Mouse (Mus musculus) intestine, embryonic 16.5 days (tissue): Measurements from ENCODE around the gene Fbxl21. TPM values are rescaled to one million over a fixed set of nuclear protein-coding genes. Genes with fewer than 3 reads are reported as not detected.
A peak's percentile ranks its signal among the peaks of the same experiment; 100 is the strongest.

Experiments used
- ATAC-seq: fragments of 200-750 bp; cut with Nextera tagmentation; 2 replicates; pipeline ENCODE4 v1.8.0; 2017; ENCODE audit warnings: moderate TSS enrichment, moderate library complexity
- H3K27ac ChIP-seq: fragments of 300-500 bp; sonication (generic); 2 replicates; pipeline ENCODE4 v1.5.1; 2014; ENCODE audit warnings: mild to moderate bottlenecking, low read length
- H3K27me3 ChIP-seq: fragments of 300-500 bp; sonication (generic); replicated peaks from 2 replicates; pipeline ENCODE4 v1.6.1; 2014; ENCODE audit warnings: low read length, control low read depth, mixed read lengths; ENCODE audit not compliant: control insufficient read depth, insufficient read depth
- H3K36me3 ChIP-seq: fragments of 300-500 bp; sonication (generic); 2 replicates; pipeline ENCODE4 v1.6.1; 2014; ENCODE audit warnings: low read length, control low read depth; ENCODE audit not compliant: control insufficient read depth, insufficient read depth
- H3K4me1 ChIP-seq: fragments of 300-500 bp; sonication (generic); 2 replicates; pipeline ENCODE4 v1.6.1; 2014; ENCODE audit warnings: low read length, control low read depth, mixed read lengths; ENCODE audit not compliant: control insufficient read depth, insufficient read depth
- H3K4me2 ChIP-seq: fragments of 300-500 bp; sonication (generic); 2 replicates; pipeline ENCODE4 v1.6.1; 2014; ENCODE audit warnings: low read depth, low read length, control low read depth
- H3K4me3 ChIP-seq: fragments of 300-500 bp; sonication (generic); 2 replicates; pipeline ENCODE4 v1.5.1; 2014; ENCODE audit warnings: mild to moderate bottlenecking, low read length
- H3K9ac ChIP-seq: fragments of 300-500 bp; sonication (generic); 2 replicates; pipeline ENCODE4 v1.6.1; 2014; ENCODE audit warnings: low read depth, low read length
- H3K9me3 ChIP-seq: fragments of 300-500 bp; sonication (generic); 2 replicates; pipeline ENCODE4 v1.6.1; 2016; ENCODE audit warnings: low read length, control low read depth; ENCODE audit not compliant: control insufficient read depth
- WGBS: fragments of 180-500 bp; shearing (Covaris S2); extraction: QIAGEN DNeasy Blood & Tissue Kit; methylation state at CpG from one replicate; pipeline ENCODE4 v1.1.7; 2014; 5-methylcytosine and 5-hydroxymethylcytosine counted together
- polyA plus RNA-seq: library from polyadenylated mRNA; unstranded; fragments of >200 nt; fragmentation: Nextera tagmentation; extraction: Ambion mirVana; gene quantifications from 2 replicates; pipeline ENCODE4 v1.2.1, GENCODE M21; 2015

Gene Fbxl21
- polyA plus RNA-seq, 1 experiment from 2014 or later, result 1.6 TPM

DNA sequence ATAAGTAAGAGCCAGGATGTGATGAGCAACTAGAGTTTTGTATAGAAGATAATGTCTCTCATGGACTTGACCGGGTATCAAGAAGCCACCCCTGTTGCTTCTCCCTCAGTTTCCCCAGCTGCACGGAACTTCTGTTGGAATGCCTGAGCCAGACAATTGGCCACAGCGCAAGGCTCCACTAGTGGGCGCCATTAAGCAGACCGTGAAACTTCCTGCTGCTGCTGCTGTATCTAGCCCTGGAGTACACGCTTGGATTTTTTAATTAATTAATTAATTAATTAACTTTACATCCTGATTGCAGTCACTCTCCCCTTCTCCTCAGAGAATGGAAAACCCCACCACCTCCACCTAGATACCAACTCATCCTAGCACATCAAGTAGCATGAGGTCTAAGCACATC is 40.8 kb downstream of the Fbxl21 start:
- no peak for ATAC-seq
- H3K36me3 ChIP-seq, result no peaks in the 10 kb centered on the region
- H3K27me3 ChIP-seq, result no peaks in the 10 kb centered on the region
- WGBS, result 41% methylated on average over 6 of the region's 6 CpGs
- no peaks in the 10 kb centered on the region for H3K9me3 ChIP-seq
- H3K4me3 ChIP-seq, result no peak overlapping the region
- H3K9ac ChIP-seq, result no peak overlapping the region
- no peak overlapping the region for H3K4me2 ChIP-seq
- H3K27ac ChIP-seq, result no peak overlapping the region
- peaks cover 10% of the 10 kb centered on the region for H3K4me1 ChIP-seq

DNA sequence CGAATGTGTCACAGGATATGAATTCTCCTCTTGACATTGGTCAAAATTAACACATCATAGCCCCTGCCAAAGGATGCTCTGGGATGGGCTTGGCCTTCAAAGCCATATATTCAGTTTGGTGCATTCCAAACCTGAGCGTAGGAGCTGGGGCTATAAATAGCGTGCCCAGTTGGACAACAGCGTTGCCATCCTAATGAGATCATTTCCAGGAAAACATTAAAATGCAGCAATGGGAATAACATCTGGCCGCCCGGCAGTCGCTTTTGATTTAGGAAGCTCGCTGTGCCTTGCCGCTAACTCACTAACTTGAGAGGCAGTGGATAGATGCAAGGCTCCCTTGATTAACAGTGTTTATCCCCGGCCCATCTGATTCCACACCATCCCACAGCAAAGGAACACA is 44.1 kb downstream of the Fbxl21 start:
- H3K9ac ChIP-seq, result no peak overlapping the region
- H3K36me3 ChIP-seq, result no peaks in the 10 kb centered on the region
- no peak overlapping the region for H3K27ac ChIP-seq
- H3K4me1 ChIP-seq, result peaks cover under 1% of the 10 kb centered on the region; the same call in 1 of the 2 replicates
- no peak overlapping the region for H3K4me2 ChIP-seq
- no peaks in the 10 kb centered on the region for H3K27me3 ChIP-seq
- no peak for ATAC-seq
- no peaks in the 10 kb centered on the region for H3K9me3 ChIP-seq
- WGBS, result 48% methylated on average over 10 of the region's 10 CpGs
- no peak overlapping the region for H3K4me3 ChIP-seq

DNA sequence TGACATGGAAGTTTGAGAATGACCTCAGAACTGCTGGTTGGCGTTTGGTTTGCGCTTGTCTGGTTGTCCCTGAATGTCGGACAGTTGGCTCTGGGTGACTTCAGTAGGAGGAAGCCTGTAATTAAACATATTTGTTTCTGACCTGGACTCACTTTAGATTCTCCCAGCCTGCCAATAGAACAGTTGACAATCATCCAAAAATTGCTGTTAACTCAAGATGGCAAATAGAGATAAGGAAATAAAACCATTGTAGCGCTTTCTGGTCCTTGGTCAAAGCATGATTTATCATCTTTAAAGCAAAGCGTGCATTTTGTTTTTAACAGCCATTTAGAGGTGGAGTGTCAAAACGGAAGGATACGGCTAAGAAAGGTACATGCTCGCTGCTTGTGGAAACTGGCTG is 49.4 kb downstream of the Fbxl21 start:
- no peaks in the 10 kb centered on the region for H3K9me3 ChIP-seq
- WGBS, result 68% methylated on average over 8 of the region's 8 CpGs
- H3K36me3 ChIP-seq, result no peaks in the 10 kb centered on the region
- no peak overlapping the region for H3K27ac ChIP-seq
- no peak overlapping the region for H3K4me3 ChIP-seq
- H3K9ac ChIP-seq, result no peak overlapping the region
- H3K4me1 ChIP-seq, result peaks cover 22% of the 10 kb centered on the region
- H3K27me3 ChIP-seq, result no peaks in the 10 kb centered on the region
- H3K4me2 ChIP-seq, result no peak overlapping the region
- no peak for ATAC-seq

DNA sequence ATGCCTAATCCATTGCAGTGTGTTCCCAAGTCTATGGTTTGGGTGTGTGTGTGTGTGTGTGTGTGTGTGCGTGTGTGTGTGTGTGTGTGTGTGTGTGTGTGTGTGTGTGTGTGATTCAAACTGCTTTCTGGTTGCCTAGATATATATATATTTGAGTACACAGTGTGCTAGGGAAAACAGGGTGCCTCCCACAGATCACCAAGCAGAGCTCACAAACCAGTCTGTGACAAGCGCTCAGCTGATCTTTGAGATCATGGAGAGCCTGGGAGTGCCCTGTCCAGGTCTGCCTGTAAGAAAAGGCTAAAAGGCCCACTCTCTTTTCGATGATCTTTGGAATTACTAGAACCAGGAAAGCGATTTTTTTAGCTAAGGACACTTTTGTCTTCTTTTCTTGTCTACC is 52.8 kb downstream of the Fbxl21 start:
- ATAC-seq, result no peak
- no peaks in the 10 kb centered on the region for H3K36me3 ChIP-seq
- no peak overlapping the region for H3K4me2 ChIP-seq
- no peak overlapping the region for H3K4me3 ChIP-seq
- H3K9ac ChIP-seq, result no peak overlapping the region
- H3K27ac ChIP-seq, result peak overlapping the region; percentile 96
- no peaks in the 10 kb centered on the region for H3K27me3 ChIP-seq
- no peaks in the 10 kb centered on the region for H3K9me3 ChIP-seq
- 77% methylated on average over 4 of the region's 4 CpGs for WGBS
- peaks cover 22% of the 10 kb centered on the region for H3K4me1 ChIP-seq

DNA sequence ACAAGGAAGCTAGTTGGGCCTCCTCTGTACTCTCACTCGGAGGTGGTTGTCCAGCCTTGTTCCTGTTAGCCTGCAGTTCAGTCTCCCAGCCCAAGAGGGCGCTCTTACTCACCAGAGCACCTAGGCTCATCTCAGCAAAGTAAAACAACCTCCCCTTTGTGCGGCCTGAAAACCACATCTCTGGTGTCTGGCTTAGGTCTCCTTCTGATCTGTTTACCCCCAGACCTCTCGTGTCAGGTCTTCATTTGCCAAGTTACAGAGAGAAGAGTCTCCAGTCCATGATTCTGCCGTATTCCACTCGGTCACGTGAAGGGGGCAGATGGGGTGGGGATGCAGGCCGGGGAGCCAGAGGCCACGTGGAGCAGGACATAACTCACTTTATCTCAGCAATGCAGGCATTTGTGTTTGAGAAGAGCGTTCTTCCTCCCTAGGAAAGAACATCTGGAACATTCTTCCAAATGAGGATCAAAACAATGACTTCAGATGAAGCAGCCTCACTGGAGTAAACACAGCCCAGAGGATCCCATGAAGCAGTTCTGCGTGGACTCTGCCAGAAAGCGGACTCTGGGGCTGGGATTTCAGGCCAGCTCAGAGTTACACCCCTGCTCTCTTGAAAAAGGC is 53.5 kb downstream of the Fbxl21 start:
- peak; percentile 76 for ATAC-seq
- Histone ChIP-seq H3K27ac (peak overlapping the region; percentile 96), H3K4me1 (peaks cover 22% of the 10 kb centered on the region), H3K27me3 (no peaks in the 10 kb centered on the region), H3K9ac (no peak overlapping the region), H3K4me3 (no peak overlapping the region), H3K36me3 (no peaks in the 10 kb centered on the region), H3K4me2 (no peak overlapping the region), H3K9me3 (no peaks in the 10 kb centered on the region)
- WGBS, result 36% methylated on average over 12 of the region's 12 CpGs

DNA sequence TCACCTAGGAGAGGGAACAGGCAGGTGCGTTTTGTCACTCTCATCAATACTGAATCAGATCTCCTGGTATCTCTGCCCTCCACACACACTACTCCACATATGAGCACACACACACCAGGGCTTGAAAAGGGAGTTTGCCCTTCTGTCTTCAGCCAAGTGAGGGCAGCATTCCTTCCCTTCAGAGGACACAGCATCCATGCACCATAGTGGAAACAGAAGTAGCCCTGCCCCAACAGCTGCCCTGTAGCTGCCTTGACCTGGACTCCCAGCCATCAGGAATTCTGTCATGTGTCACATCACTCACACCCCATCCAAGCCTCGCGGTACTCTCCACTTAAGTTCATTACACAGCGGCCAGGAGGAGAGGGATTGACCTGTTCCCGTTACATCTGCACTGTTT is 55.8 kb downstream of the Fbxl21 start:
- H3K27ac ChIP-seq, result no peak overlapping the region
- H3K4me3 ChIP-seq, result no peak overlapping the region
- no peaks in the 10 kb centered on the region for H3K27me3 ChIP-seq
- H3K4me1 ChIP-seq, result peaks cover 32% of the 10 kb centered on the region
- no peaks in the 10 kb centered on the region for H3K36me3 ChIP-seq
- no peak overlapping the region for H3K9ac ChIP-seq
- H3K9me3 ChIP-seq, result no peaks in the 10 kb centered on the region
- 77% methylated on average over 5 of the region's 5 CpGs for WGBS
- no peak overlapping the region for H3K4me2 ChIP-seq
- ATAC-seq, result no peak

DNA sequence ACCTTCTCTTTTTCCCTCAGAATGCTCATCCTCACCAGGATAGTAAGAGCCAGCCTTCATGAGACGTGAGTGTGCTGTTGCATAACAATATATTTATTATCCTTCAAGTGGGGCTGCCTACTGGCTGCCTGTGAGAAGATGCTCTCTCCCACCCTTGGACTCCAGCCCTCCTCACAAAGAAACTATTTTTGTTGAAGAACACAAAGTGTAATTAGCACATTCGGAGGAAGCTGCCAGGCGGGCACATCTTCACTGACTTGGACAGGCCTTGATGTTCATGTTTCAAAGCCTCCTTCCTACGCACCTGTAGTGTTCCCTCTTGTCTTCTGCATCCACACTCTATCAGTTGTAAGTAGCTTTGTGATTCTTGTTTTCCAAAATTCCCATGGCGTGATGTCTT is 58.2 kb downstream of the Fbxl21 start:
- no peaks in the 10 kb centered on the region for H3K36me3 ChIP-seq
- ATAC-seq, result no peak
- H3K27me3 ChIP-seq, result no peaks in the 10 kb centered on the region
- H3K9ac ChIP-seq, result no peak overlapping the region
- no peak overlapping the region for H3K4me2 ChIP-seq
- H3K27ac ChIP-seq, result no peak overlapping the region
- no peak overlapping the region for H3K4me3 ChIP-seq
- H3K9me3 ChIP-seq, result no peaks in the 10 kb centered on the region
- 75% methylated on average over 5 of the region's 5 CpGs for WGBS
- peaks cover 34% of the 10 kb centered on the region for H3K4me1 ChIP-seq

DNA sequence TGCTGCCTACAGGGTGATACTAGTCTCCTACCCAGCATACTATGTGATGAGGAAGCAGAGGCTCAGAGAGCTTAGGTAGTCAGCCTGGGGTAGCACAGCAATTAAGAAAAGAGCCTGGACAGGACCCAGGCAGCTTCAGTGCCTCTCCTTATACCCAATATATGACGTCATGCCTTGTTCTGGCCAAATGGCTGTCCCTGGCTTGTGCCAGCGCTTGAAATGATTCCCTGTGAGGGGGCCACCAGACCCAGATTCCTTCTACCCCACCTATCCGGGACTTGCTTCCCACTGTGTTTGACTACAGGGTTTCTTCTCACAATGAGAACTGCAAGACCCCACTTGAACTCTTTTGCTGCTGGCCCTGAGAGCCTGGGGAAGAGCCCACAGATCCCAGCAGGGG is 59.2 kb downstream of the Fbxl21 start:
- H3K9ac ChIP-seq, result no peak overlapping the region; the same call in 1 of the 2 replicates
- ATAC-seq, result peak; percentile 21
- WGBS, result 15% methylated on average over 3 of the region's 3 CpGs
- no peak overlapping the region for H3K4me2 ChIP-seq
- peaks cover 26% of the 10 kb centered on the region for H3K4me1 ChIP-seq
- H3K9me3 ChIP-seq, result no peaks in the 10 kb centered on the region
- H3K27me3 ChIP-seq, result no peaks in the 10 kb centered on the region
- H3K27ac ChIP-seq, result peak overlapping the region; percentile 87
- H3K36me3 ChIP-seq, result no peaks in the 10 kb centered on the region
- H3K4me3 ChIP-seq, result no peak overlapping the region

DNA sequence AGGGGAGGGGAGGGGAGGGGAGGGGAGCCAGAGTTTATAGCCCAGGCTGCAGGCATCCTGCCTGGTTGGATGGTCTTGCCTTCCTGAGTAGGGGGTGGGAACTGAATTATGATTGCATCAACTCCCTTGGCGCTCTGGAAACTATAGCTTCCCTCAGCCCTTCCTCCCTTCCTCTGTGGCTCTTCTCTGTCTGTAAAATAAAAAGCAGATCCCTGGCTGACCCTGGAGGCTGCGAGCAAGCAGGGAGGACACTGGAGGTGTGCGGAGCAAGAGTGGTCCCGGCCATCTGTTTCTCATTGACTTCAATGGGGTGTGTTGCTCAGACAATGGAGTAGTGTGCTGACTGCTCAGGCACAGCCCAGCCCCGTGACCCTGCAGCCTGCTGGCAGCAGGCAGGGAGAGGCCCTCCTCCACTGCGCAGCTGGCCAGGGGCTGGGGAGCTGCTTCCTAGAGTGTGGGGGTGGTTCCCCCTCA is 59.7 kb downstream of the Fbxl21 start:
- H3K9me3 ChIP-seq, result no peaks in the 10 kb centered on the region
- peak; percentile 97 for ATAC-seq
- peak overlapping the region; percentile 89 for H3K27ac ChIP-seq
- H3K9ac ChIP-seq, result peak overlapping the region; percentile 25; the same call in 1 of the 2 replicates
- WGBS, result 2% methylated on average over 6 of the region's 6 CpGs
- H3K36me3 ChIP-seq, result no peaks in the 10 kb centered on the region
- peaks cover 26% of the 10 kb centered on the region for H3K4me1 ChIP-seq
- peak overlapping the region; percentile 39; the same call in 1 of the 2 replicates for H3K4me2 ChIP-seq
- no peak overlapping the region for H3K4me3 ChIP-seq
- no peaks in the 10 kb centered on the region for H3K27me3 ChIP-seq

DNA sequence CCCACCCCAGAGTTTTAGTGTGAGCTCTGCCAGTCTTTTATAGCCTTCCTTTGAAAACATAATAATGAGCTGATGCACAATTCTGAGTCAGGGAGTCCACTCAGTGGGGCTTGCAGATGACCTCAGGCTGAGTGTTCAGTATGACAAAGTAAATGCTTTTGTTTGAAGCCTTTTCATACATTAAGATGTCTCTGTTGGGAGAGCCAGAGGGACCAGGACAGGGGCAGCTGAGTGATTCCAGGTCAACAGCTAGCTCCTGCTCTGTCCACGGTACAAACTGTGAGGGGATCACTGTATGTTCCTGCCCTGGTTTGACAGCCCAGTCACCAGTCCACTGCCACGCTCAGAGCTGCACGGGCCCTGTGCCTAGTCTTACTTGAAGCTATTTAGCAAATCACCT is 60.4 kb downstream of the Fbxl21 start:
- no peak for ATAC-seq
- H3K36me3 ChIP-seq, result no peaks in the 10 kb centered on the region
- no peaks in the 10 kb centered on the region for H3K27me3 ChIP-seq
- 0 out of 2 replicates have a peak overlapping the region, but pooled peaks have one; percentile 7 for H3K27ac ChIP-seq
- no peak overlapping the region for H3K4me3 ChIP-seq
- H3K4me1 ChIP-seq, result peaks cover 27% of the 10 kb centered on the region
- no peak overlapping the region for H3K4me2 ChIP-seq
- no peak overlapping the region for H3K9ac ChIP-seq
- WGBS, result 41% methylated on average over 3 of the region's 3 CpGs
- no peaks in the 10 kb centered on the region for H3K9me3 ChIP-seq
